In the genomic region with DNA sequence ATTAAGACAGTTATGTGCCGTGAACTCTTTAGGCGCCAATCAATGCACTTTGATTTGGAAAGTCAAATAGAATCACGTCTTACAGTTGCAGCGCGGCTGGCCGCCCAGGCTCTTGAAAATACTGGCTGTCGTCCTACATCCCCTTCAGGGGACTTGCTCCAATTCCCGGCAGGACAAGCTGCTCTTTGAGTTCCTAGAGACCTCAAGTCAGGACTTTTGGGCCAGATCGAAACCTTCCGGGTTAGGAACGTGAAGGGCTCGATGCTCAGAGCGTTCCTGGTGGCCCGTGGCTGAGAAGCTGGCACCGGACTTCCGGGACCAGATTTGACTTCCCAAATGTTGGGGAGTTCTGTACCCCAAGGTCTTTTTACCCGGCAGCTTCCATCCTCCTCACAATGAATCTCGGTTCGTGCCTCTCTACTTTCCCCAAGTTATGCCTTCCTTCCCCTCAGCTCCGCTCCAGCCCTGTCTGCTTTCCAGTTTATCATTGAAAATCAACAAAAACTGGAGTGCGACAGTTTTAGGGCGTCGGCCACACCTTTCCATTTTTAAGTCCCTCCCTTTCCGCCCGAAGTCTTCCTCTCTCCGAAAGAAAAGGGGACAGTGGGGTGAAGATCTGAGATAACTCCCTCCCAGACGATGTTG, we compare ENCODE assay signal across 8 mouse cellular contexts. TPM values are rescaled to one million over a fixed set of nuclear protein-coding genes. Genes with fewer than 3 reads are reported as not detected.
DNase-seq lines count a peak whose midpoint lies in the region; ATAC-seq and TF ChIP-seq lines count a peak whose summit lies in the region.

No protein-coding gene starts in this region.

- peaks cover 48% of the 10 kb centered on the region for H3K4me1 ChIP-seq in hindbrain, embryonic 10.5 days (replicated peaks)
- H3K4me1 ChIP-seq in hindbrain, embryonic 13.5 days (replicated peaks): peaks cover 32% of the 10 kb centered on the region
- peaks cover 7% of the 10 kb centered on the region for H3K4me1 ChIP-seq in bone marrow macrophage, adult 2 months (ENCODE audit: control insufficient read depth, insufficient read depth, low read length)
- H3K4me1 ChIP-seq in forebrain, embryonic 16.5 days (replicated peaks; ENCODE audit: control insufficient read depth, insufficient read depth, low read length): peaks cover 34% of the 10 kb centered on the region
- H3K4me1 ChIP-seq in liver, postnatal 0 days (ENCODE audit: insufficient read depth): peaks cover 4% of the 10 kb centered on the region; the same call in 1 of the 2 replicates

- TF ChIP-seq CTCF in bone marrow macrophage, adult 2 months (IDR thresholded peaks at IDR 0.05; ENCODE audit: low read depth, low read length): no peak
- TF ChIP-seq CTCF in liver, postnatal 0 days (IDR thresholded peaks at IDR 0.05; ENCODE audit: low read depth): no peak

- H3K27me3 ChIP-seq in hindbrain, embryonic 10.5 days (ENCODE audit: insufficient read depth, poor library complexity, severe bottlenecking): peaks cover 100% of the 10 kb centered on the region
- H3K27me3 ChIP-seq in hindbrain, embryonic 13.5 days: peaks cover 92% of the 10 kb centered on the region
- peaks cover 65% of the 10 kb centered on the region for H3K27me3 ChIP-seq in forebrain, embryonic 16.5 days (replicated peaks; ENCODE audit: control insufficient read depth, insufficient read depth, low read length)
- peaks cover 85% of the 10 kb centered on the region for H3K27me3 ChIP-seq in liver, postnatal 0 days (ENCODE audit: insufficient read depth, low read length)

- H3K4me3 ChIP-seq in hindbrain, embryonic 10.5 days: peak overlapping the region; percentile 31; the same call in 1 of the 2 replicates
- H3K4me3 ChIP-seq in hindbrain, embryonic 13.5 days: no peak overlapping the region
- H3K4me3 ChIP-seq in bone marrow macrophage, adult 2 months (ENCODE audit: insufficient read depth, low read length): peak overlapping the region; percentile 51
- H3K4me3 ChIP-seq in forebrain, embryonic 16.5 days (replicated peaks; ENCODE audit: low read length): peak overlapping the region; percentile 7
- peak overlapping the region; percentile 25 for H3K4me3 ChIP-seq in liver, postnatal 0 days (ENCODE audit: low read depth, low read length)

- no peak overlapping the region for H3K4me2 ChIP-seq in hindbrain, embryonic 13.5 days
- H3K4me2 ChIP-seq in forebrain, embryonic 16.5 days (ENCODE audit: low read length): peak overlapping the region; percentile 40
- peak overlapping the region; percentile 26; the same call in 1 of the 2 replicates for H3K4me2 ChIP-seq in liver, postnatal 0 days (ENCODE audit: low read depth, low read length)

- H3K9ac ChIP-seq in hindbrain, embryonic 13.5 days: no peak overlapping the region
- no peak overlapping the region; the same call in 1 of the 2 replicates for H3K9ac ChIP-seq in forebrain, embryonic 16.5 days (replicated peaks; ENCODE audit: low read depth, low read length)
- H3K9ac ChIP-seq in liver, postnatal 0 days (replicated peaks): no peak overlapping the region

- no peak for TF ChIP-seq POLR2A in bone marrow macrophage, adult 2 months (IDR thresholded peaks at IDR 0.05; ENCODE audit: borderline replicate concordance, low read depth, low read length)

- no peaks in the 10 kb centered on the region for H3K36me3 ChIP-seq in hindbrain, embryonic 10.5 days
- H3K36me3 ChIP-seq in hindbrain, embryonic 13.5 days: no peaks in the 10 kb centered on the region
- no peaks in the 10 kb centered on the region for H3K36me3 ChIP-seq in forebrain, embryonic 16.5 days (ENCODE audit: control insufficient read depth, insufficient read depth)
- no peaks in the 10 kb centered on the region for H3K36me3 ChIP-seq in liver, postnatal 0 days (replicated peaks; ENCODE audit: insufficient read depth, low read length)

- no peak for TF ChIP-seq EP300 in liver, postnatal 0 days (IDR thresholded peaks at IDR 0.05; ENCODE audit: low read depth)

- DNase-seq in hindbrain, embryonic 10.5 days (ENCODE audit: low spot score): peak; percentile 55
- DNase-seq in liver, postnatal 0 days: no peak
- no peak for DNase-seq in thymus, postnatal 10 days (ENCODE audit: low spot score in 2 of 2)
- no peak for DNase-seq in ovary, postnatal 14 days (ENCODE audit: low spot score)
- no peak for DNase-seq in thymus, postnatal 36 days

- no peak overlapping the region for H3K27ac ChIP-seq in hindbrain, embryonic 10.5 days
- H3K27ac ChIP-seq in hindbrain, embryonic 13.5 days: no peak overlapping the region
- H3K27ac ChIP-seq in bone marrow macrophage, adult 2 months (ENCODE audit: insufficient read depth, low read depth, low read length): no peak overlapping the region
- no peak overlapping the region for H3K27ac ChIP-seq in forebrain, embryonic 16.5 days (ENCODE audit: low read length)
- H3K27ac ChIP-seq in liver, postnatal 0 days (ENCODE audit: low read depth): no peak overlapping the region

- H3K9me3 ChIP-seq in hindbrain, embryonic 10.5 days: no peaks in the 10 kb centered on the region
- no peaks in the 10 kb centered on the region for H3K9me3 ChIP-seq in hindbrain, embryonic 13.5 days
- H3K9me3 ChIP-seq in forebrain, embryonic 16.5 days (ENCODE audit: control insufficient read depth, low read length): no peaks in the 10 kb centered on the region
- no peaks in the 10 kb centered on the region for H3K9me3 ChIP-seq in liver, postnatal 0 days (ENCODE audit: low read length)

- WGBS in hindbrain, embryonic 10.5 days: under 1% methylated on average over 27 of the region's 27 CpGs
- WGBS in hindbrain, embryonic 13.5 days: under 1% methylated on average over 27 of the region's 27 CpGs
- 2% methylated on average over 27 of the region's 27 CpGs for WGBS in forebrain, embryonic 16.5 days
- 2% methylated on average over 27 of the region's 27 CpGs for WGBS in liver, postnatal 0 days (ENCODE audit: insufficient replicate concordance)

- no peak for ATAC-seq in hindbrain, embryonic 13.5 days (ENCODE audit: low FRiP score)
- ATAC-seq in forebrain, embryonic 16.5 days: no peak
- no peak for ATAC-seq in liver, postnatal 0 days

RNA-seq across cellular contexts. Expression of gene Satb2, which starts 2.3 kb away (rescaled TPM):
- polyA plus RNA-seq in hindbrain, embryonic 10.5 days (2016; fragmentation: Nextera tagmentation; extraction: Ambion mirVana): 0.98 and 1.3 TPM in 2 replicates
- 0.87 and 1.1 TPM in 2 replicates for polyA plus RNA-seq in hindbrain, embryonic 13.5 days (2015; fragmentation: Nextera tagmentation; extraction: Ambion mirVana)
- polyA plus RNA-seq in bone marrow macrophage, adult 2 months (2012; ENCODE audit: insufficient read depth, insufficient read length, missing spikeins): 2.0 and 3.2 TPM in 2 replicates
- polyA plus RNA-seq in forebrain, embryonic 16.5 days (2015; fragmentation: Nextera tagmentation; extraction: Ambion mirVana): 74.5 and 109 TPM in 2 replicates
- 0.05 and 0.11 TPM in 2 replicates for polyA plus RNA-seq in liver, postnatal 0 days (2015; fragmentation: Nextera tagmentation; extraction: Ambion mirVana)

Comparison
In these comparisons a context has a peak if more than half of its experiments do, and no peak if none do; other contexts are left out.
1. RNA of gene Satb2, which starts 2.3 kb away (polyA plus RNA-seq): 74.5 to 109 TPM in forebrain, embryonic 16.5 days; 2.0 to 3.2 TPM in bone marrow macrophage, adult 2 months, 0.87 to 1.1 TPM in hindbrain, embryonic 13.5 days, 0.98 to 1.3 TPM in hindbrain, embryonic 10.5 days and 0.05 to 0.11 TPM in liver, postnatal 0 days; every median in the first group is over 10 times any median in the second.